Mouse (Mus musculus) CH12.LX (cell line): ENCODE measurements around the gene Dnajb13. TPM values are rescaled to one million over a fixed set of nuclear protein-coding genes. Genes with fewer than 3 reads are reported as not detected.

Source experiments
- DNase-seq: peaks from one replicate; pipeline ENCODE4 v3.0.0-alpha.2; 2013; ENCODE audit errors: extremely low read depth
- H3K27ac ChIP-seq: 2 replicates; pipeline ENCODE4 v1.5.1; 2012; ENCODE audit warnings: low read depth, mild to moderate bottlenecking, control low read depth, moderate library complexity; ENCODE audit not compliant: insufficient read depth
- H3K27me3 ChIP-seq: replicated peaks from 2 replicates; pipeline ENCODE3; 2012; ENCODE audit warnings: inconsistent platforms
- H3K36me3 ChIP-seq, 2 experiments: replicated peaks in 1 of 2; 2 replicates each; pipeline versions ENCODE3 to v1.6.1; 2012; ENCODE audit warnings: inconsistent platforms in 1 of 2, low read length in 1 of 2, mild to moderate bottlenecking in 1 of 2, mixed read lengths in 1 of 2, moderate library complexity in 1 of 2; ENCODE audit not compliant: control insufficient read depth in 1 of 2, insufficient read depth in 1 of 2
- H3K4me1 ChIP-seq, 2 experiments: 2 replicates each; pipeline ENCODE4 v1.6.1; 2012; ENCODE audit warnings: inconsistent platforms in 1 of 2, moderate library complexity in 1 of 2; ENCODE audit not compliant: insufficient read depth in 2 of 2, control insufficient read depth in 1 of 2
- H3K4me2 ChIP-seq: 2 replicates; pipeline ENCODE4 v1.6.1; 2012; ENCODE audit warnings: low read depth, mild to moderate bottlenecking, control low read depth; ENCODE audit not compliant: poor library complexity, insufficient read depth, severe bottlenecking
- H3K4me3 ChIP-seq, 3 experiments: fragments of 150-350 bp in 1 of 3; sonication (generic) in 1 of 3; replicated peaks in 1 of 3; 2 replicates each; pipeline versions ENCODE3 to v1.5.1; 2011 to 2012; ENCODE audit warnings: low read depth in 2 of 3, low read length in 2 of 3, mild to moderate bottlenecking in 2 of 3, moderate library complexity in 2 of 3, control low read depth in 1 of 3, improper control_type of control experiment in 1 of 3, inconsistent platforms in 1 of 3, mixed read lengths in 1 of 3; ENCODE audit not compliant: poor library complexity in 1 of 3
- H3K79me2 ChIP-seq: replicated peaks from 2 replicates; pipeline ENCODE4 v1.6.1; 2012; ENCODE audit warnings: mild to moderate bottlenecking, moderate library complexity; ENCODE audit not compliant: control insufficient read depth, poor library complexity, insufficient read depth, severe bottlenecking; ENCODE audit errors: extremely low read depth
- H3K9ac ChIP-seq: 2 replicates; pipeline ENCODE4 v1.6.1; 2012; ENCODE audit warnings: low read depth, mild to moderate bottlenecking, control low read depth, moderate library complexity; ENCODE audit not compliant: insufficient read depth
- H3K9me3 ChIP-seq: replicated peaks from 2 replicates; pipeline ENCODE3; 2012; ENCODE audit warnings: low read length, inconsistent platforms, mixed read lengths
- CHD2 ChIP-seq: IDR thresholded peaks from 2 replicates; pipeline ENCODE4 v1.6.1; 2011; ENCODE audit warnings: low read length, improper control_type of control experiment
- E2F4 ChIP-seq: IDR thresholded peaks from 2 replicates; pipeline ENCODE4 v1.6.1; 2011; ENCODE audit warnings: low read depth, low read length, improper control_type of control experiment; ENCODE audit not compliant: insufficient replicate concordance
- EP300 ChIP-seq: IDR thresholded peaks from 2 replicates; pipeline ENCODE4 v1.6.1; 2011; ENCODE audit warnings: low read length, improper control_type of control experiment
- ETS1 ChIP-seq: conservative IDR thresholded peaks from 2 replicates; pipeline ENCODE4 v1.6.1; 2012; ENCODE audit warnings: low read depth, mild to moderate bottlenecking, inconsistent platforms, low read length, improper control_type of control experiment, moderate library complexity
- GABPA ChIP-seq: IDR thresholded peaks from 2 replicates; pipeline ENCODE4 v1.6.1; 2012; ENCODE audit warnings: low read depth, low read length, improper control_type of control experiment, inconsistent platforms; ENCODE audit not compliant: insufficient replicate concordance
- HCFC1 ChIP-seq: IDR thresholded peaks from 2 replicates; pipeline ENCODE4 v1.6.1; 2012; ENCODE audit warnings: low read depth, mild to moderate bottlenecking, inconsistent platforms, low read length, improper control_type of control experiment
- JUN ChIP-seq: IDR thresholded peaks from 2 replicates; pipeline ENCODE4 v1.6.1; 2011; ENCODE audit warnings: low read depth, mild to moderate bottlenecking, low read length, improper control_type of control experiment, moderate library complexity; ENCODE audit not compliant: insufficient read depth
- KAT2A ChIP-seq: IDR thresholded peaks from 2 replicates; pipeline ENCODE4 v1.6.1; 2012; ENCODE audit warnings: low read length, improper control_type of control experiment, inconsistent platforms; ENCODE audit not compliant: insufficient replicate concordance
- MAFK ChIP-seq: IDR thresholded peaks from 2 replicates; pipeline ENCODE4 v1.6.1; 2011; ENCODE audit warnings: low read length, improper control_type of control experiment; ENCODE audit not compliant: insufficient replicate concordance
- MEF2A ChIP-seq: IDR thresholded peaks from 2 replicates; pipeline ENCODE4 v1.6.1; 2014; ENCODE audit warnings: low read depth, mild to moderate bottlenecking, inconsistent platforms, low read length, improper control_type of control experiment, borderline replicate concordance
- MXI1 ChIP-seq: IDR thresholded peaks from 2 replicates; pipeline ENCODE4 v1.6.1; 2011; ENCODE audit warnings: mild to moderate bottlenecking, low read depth, low read length, improper control_type of control experiment
- NELFE ChIP-seq: IDR thresholded peaks from 2 replicates; pipeline ENCODE4 v1.6.1; 2011; ENCODE audit warnings: low read depth, low read length, improper control_type of control experiment
- PAX5 ChIP-seq: IDR thresholded peaks from 2 replicates; pipeline ENCODE4 v1.6.1; 2012; ENCODE audit warnings: low read length, inconsistent platforms, mixed read lengths
- POLR2A ChIP-seq: IDR thresholded peaks from 2 replicates; pipeline ENCODE4 v1.6.1; 2011; ENCODE audit warnings: low read depth, mild to moderate bottlenecking, improper control_type of control experiment, low read length
- RCOR1 ChIP-seq: conservative IDR thresholded peaks from 2 replicates; pipeline ENCODE4 v1.6.1; 2012; ENCODE audit warnings: low read depth, mild to moderate bottlenecking, inconsistent platforms, low read length, improper control_type of control experiment
- SIN3A ChIP-seq: IDR thresholded peaks from 2 replicates; pipeline ENCODE4 v1.6.1; 2012; ENCODE audit warnings: low read length, improper control_type of control experiment, inconsistent platforms
- SMC3 ChIP-seq: IDR thresholded peaks from 2 replicates; pipeline ENCODE4 v1.6.1; 2011; ENCODE audit warnings: low read depth, low read length, improper control_type of control experiment
- TBP ChIP-seq: conservative IDR thresholded peaks from 2 replicates; pipeline ENCODE4 v1.6.1; 2011; ENCODE audit warnings: low read depth, low read length, improper control_type of control experiment
- USF2 ChIP-seq: conservative IDR thresholded peaks from 2 replicates; pipeline ENCODE4 v1.6.1; 2011; ENCODE audit warnings: low read depth, low read length, improper control_type of control experiment
- ZKSCAN1 ChIP-seq: IDR thresholded peaks from 2 replicates; pipeline ENCODE4 v1.6.1; 2012; ENCODE audit warnings: low read depth, inconsistent platforms, low read length, improper control_type of control experiment, borderline replicate concordance
- ZNF384 ChIP-seq: IDR thresholded peaks from 2 replicates; pipeline ENCODE4 v1.6.1; 2012; ENCODE audit warnings: low read depth, low read length, improper control_type of control experiment, inconsistent platforms
- dilution Hi-C: fragments of 300-500 bp; cut with MboI; formaldehyde crosslinking; loops from 2 replicates; pipeline ENCODE4 v1.14.3; 2020; ENCODE audit warnings: low sequenced_read_pairs; ENCODE audit not compliant: extremely low pct_unique_long_range_greater_than_20kb, extremely low pct_ligation_motif_present
- in situ Hi-C: fragments of 300-500 bp; cut with MboI; formaldehyde crosslinking; loops from 3 replicates; pipeline ENCODE4 v1.14.3; 2019; ENCODE audit warnings: low sequenced_read_pairs, low pct_ligation_motif_present, low pct_unique_long_range_greater_than_20kb, mixed read lengths
- polyA plus RNA-seq: library from polyadenylated mRNA; unstranded; fragments of >175 nt; gene quantifications from 2 replicates; pipeline ENCODE4 v1.2.1, GENCODE M21; 2012; ENCODE audit warnings: low read depth; ENCODE audit not compliant: insufficient read length
- total RNA-seq, 2 experiments: library from RNA; depleted of rRNA; stranded (reverse); fragments of 300-350 nt in 1 of 2; fragments of >200 nt in 1 of 2; gene quantifications; 2 replicates each; pipeline ENCODE4 v1.2.3; 2012 to 2014

Gene Dnajb13
- total and polyA plus RNA-seq, 3 experiments = 13.9 to 32.0 (median 15.6) TPM

- peaks cover 0 to 10% of the 10 kb centered on the region in 2 experiments for H3K36me3 ChIP-seq
- peaks cover 0 to under 1% of the 10 kb centered on the region in 2 experiments; a peak in 1 of 4 replicates for H3K4me1 ChIP-seq
- in situ Hi-C loops = no loop called here
- no peak overlapping the region for H3K4me2 ChIP-seq
- H3K4me3 ChIP-seq = no peak overlapping the region
- no peaks in the 10 kb centered on the region for H3K9me3 ChIP-seq
- no peak overlapping the region for H3K9ac ChIP-seq
- H3K27me3 ChIP-seq = no peaks in the 10 kb centered on the region
- no peaks in the 10 kb centered on the region for H3K79me2 ChIP-seq
- dilution Hi-C loops = no loop called here
- H3K27ac ChIP-seq = no peak overlapping the region
- TF ChIP-seq ZNF384 (no peak), HCFC1 (no peak), NELFE (no peak), POLR2A (no peak), JUN (no peak), MAFK (no peak)
- DNase-seq = no peak
These were observed 16.0 kb upstream of the Dnajb13 start for GRCm38 (mm10) chr7:100530766-100531165.

GRCm38 (mm10) chr7:100524669-100525068 lies 9.9 kb upstream of the Dnajb13 start:
- dilution Hi-C loops = no loop called here
- no peak overlapping the region for H3K4me3 ChIP-seq

GRCm38 (mm10) chr7:100522222-100522621 lies 7.5 kb upstream of the Dnajb13 start:
- Histone ChIP-seq H3K27me3 (no peaks in the 10 kb centered on the region), H3K36me3 (no peaks in the 10 kb centered on the region), H3K79me2 (no peaks in the 10 kb centered on the region), H3K4me3 (no peak overlapping the region), H3K9me3 (no peaks in the 10 kb centered on the region), H3K4me1 (peaks cover 3 to 6% of the 10 kb centered on the region in 2 experiments; a peak in 1 of 4 replicates), H3K4me2 (no peak overlapping the region), H3K9ac (no peak overlapping the region), H3K27ac (no peak overlapping the region)
- in situ Hi-C loops = no loop called here
- TF ChIP-seq SIN3A (no peak), USF2 (no peak), MAFK (no peak), MXI1 (no peak), ETS1 (no peak), RCOR1 (no peak), GABPA (no peak)
- dilution Hi-C loops = no loop called here
- no peak for DNase-seq

More at GRCm38 (mm10) chr7:100524669-100525068, 9.9 kb upstream of the Dnajb13 start:
- Histone ChIP-seq H3K4me1 (peaks cover 0 to 2% of the 10 kb centered on the region in 2 experiments; a peak in 1 of 4 replicates), H3K4me2 (no peak overlapping the region), H3K27ac (no peak overlapping the region), H3K9ac (no peak overlapping the region), H3K9me3 (no peaks in the 10 kb centered on the region), H3K79me2 (no peaks in the 10 kb centered on the region), H3K27me3 (no peaks in the 10 kb centered on the region), H3K36me3 (no peaks in the 10 kb centered on the region)
- TF ChIP-seq USF2 (no peak), JUN (no peak), POLR2A (no peak), EP300 (no peak), PAX5 (no peak), MXI1 (no peak), ZKSCAN1 (no peak), SIN3A (no peak), NELFE (no peak), HCFC1 (no peak), SMC3 (no peak), E2F4 (no peak), KAT2A (no peak), TBP (no peak), MEF2A (no peak), CHD2 (no peak)
- in situ Hi-C loops = no loop called here
- no peak for DNase-seq
